Mouse (Mus musculus) lung, postnatal 25 days (tissue): ENCODE data around the gene Egr2.

Experiments used
- DNase-seq: peaks from one replicate; pipeline ENCODE4 v3.0.0; 2022; ENCODE audit warnings: low spot score

Egr2 gene

DNA sequence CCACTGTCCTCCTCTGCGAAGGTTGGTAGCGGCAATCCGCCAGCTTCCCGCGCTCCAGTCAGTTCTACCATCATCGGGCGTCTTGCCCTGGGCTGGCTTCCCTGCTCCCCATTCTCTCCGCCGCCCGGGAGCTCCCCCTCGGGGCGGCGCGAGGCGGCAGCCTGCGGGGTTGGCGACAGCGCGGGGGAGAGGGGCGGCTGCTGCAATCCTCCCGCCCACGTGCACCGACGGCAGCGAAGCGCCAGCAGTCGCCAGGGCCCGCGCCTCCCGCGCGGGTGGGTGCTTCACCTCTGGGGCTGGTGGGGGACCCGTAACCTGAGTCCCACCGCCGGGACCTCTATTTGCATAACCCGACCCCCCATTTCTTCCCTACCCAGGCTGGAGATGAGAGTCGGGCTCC is at the start of gene Egr2:
Gene Egr2 (plus strand): TSS at position 220 of the 400 bp plus-strand sequence.
- DNase-seq, result no peak

DNA sequence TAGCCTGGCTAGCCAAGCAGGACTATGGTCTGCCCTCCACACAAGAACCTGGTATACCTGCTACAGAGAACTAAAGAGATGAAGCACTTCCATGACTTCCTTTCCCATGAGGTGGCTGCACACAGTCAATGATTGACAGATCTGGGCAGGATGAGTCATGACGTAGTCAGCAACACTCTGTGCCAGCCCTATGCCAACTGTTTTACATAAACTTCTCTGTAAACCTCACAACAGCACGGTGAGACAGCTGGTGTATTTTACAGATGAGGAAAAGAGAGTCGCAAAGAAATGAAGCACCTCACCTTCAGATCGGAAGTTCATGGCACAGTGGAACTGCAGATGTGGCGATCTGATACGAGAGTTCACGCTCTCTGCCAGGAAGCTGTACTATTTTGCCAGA is 47.8 kb upstream of the Egr2 start:
- no peak for DNase-seq

DNA sequence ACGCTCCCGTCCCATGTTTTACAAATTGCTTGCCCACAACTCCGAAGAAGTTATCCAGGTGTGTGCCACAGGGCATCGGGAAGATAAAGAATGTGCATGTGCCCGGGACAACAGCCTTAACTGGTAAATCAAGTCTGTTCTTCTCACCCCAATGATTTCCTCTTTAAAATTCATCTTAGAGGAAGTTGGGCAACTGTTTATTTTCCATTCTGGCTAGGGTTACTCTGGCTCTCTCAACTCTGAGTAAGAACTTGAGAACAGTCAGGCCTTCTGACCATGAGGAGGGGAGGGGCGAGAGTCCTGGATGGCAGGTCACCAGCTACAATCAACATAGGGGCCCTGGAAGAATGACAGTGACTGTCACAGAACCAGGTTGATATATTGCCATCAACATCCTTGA is 45.4 kb upstream of the Egr2 start:
- no peak for DNase-seq

DNA sequence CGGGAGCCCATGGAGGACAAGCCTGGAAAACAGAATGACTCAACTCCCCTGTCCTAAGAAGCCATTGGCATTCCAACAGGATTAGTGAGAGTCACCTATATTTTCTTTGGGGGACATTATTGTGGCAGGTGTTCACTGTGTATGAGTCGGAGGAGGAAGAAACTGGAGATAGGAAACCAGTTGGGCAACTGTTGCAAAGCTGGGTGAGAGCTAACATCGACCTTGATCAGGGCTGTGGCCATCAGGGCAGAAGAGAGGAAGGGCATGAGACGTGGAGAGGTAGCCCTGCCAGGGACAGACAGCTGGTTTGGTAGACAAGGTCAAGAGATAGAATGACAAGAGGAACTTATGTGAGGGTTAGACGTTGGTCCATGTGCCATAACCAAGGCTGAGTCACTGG is 44.6 kb upstream of the Egr2 start:
- DNase-seq, result no peak

DNA sequence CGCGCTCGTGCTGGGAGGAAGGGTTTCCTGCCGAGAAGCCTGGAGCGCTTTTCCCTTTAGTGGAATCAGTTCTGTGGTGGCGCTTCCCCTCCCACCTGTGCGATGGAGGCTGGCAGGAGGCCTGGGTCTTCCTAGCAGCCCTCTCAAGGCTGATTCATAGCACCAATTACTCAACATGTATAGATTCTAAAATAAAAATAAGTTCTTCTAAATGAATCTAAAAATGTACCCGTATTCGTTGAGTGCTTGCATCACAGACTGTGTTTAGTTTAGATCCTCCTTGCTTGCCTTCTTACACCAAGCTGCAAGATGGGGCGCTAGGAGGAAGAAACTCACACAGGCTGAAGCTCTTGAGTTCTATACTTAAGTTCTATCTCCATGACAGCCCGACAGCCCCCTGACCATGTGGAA is 43.1 kb upstream of the Egr2 start:
- DNase-seq, result no peak

DNA sequence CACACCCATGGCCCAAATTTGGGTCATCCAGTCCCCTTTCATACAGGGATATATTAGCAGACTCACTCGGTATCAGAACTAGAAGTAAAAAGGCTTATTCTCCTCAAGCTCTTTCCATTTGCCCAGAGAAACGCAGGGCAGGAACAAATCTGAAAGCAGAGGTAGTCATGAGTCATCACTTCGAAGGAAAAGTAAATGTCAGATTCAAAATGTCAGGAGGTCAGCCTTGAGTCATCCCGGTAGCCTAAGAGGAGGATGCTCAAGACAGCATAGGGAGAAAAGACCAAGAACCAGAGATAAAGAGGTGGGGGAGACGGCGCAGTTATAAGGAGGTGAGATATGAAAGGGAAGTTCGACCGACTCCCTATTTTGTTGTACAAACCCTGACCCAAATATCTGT is 41.7 kb upstream of the Egr2 start:
- no peak for DNase-seq

DNA sequence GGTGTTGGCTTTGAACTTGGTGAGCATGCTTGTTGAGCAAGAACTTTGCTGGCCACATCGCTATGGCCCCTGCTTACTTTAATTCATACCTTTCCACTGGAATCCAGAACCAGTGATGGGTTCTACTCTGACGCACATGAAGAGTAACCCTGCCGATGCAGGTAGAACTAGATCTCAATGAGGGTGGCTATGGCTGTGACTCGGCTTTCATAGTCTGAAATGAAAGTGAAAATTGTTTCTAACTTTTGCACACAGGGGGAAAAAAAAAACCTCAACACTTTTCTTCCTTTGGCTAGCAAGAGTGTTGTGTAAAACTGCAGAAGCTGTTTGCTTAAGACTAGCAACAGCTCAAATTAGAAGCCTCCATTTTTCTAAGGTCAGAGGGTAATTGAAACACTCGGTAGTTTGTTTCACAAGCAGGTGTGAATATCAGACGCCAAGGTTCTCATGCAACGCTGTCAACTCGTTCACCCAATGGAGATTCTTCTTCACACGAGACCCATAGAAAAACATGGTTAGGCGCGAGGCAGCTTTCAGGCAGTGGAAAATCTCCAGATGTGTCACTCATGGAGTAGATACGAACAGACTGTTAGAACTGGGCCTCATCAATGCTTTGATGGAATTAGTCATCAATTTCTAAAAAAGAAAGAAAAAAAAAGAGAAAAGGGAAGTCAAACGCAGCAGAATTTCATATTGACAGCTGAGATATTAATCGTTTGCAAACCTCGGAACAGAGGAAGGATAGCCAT is 38.0 kb upstream of the Egr2 start:
- DNase-seq, result no peak

DNA sequence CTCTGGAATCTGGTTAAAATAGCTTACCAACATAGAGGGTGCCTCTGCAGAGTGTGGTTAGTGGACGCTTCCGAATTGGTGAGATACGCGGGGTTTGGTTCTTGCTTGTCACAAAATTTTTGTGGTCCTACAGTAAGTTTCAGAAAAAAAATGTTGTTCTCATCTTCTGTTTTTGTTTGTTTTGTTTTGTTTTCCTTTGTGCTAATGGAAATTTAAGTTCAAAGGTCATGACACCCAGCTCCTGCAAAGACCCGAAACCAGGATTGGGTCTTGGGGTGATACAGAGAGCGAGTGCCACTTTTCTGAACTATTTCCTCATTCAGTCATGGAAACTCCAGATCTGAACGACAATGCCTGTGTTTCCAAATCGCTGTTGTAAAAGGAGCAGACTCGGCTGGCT is 37.3 kb upstream of the Egr2 start:
- no peak for DNase-seq

DNA sequence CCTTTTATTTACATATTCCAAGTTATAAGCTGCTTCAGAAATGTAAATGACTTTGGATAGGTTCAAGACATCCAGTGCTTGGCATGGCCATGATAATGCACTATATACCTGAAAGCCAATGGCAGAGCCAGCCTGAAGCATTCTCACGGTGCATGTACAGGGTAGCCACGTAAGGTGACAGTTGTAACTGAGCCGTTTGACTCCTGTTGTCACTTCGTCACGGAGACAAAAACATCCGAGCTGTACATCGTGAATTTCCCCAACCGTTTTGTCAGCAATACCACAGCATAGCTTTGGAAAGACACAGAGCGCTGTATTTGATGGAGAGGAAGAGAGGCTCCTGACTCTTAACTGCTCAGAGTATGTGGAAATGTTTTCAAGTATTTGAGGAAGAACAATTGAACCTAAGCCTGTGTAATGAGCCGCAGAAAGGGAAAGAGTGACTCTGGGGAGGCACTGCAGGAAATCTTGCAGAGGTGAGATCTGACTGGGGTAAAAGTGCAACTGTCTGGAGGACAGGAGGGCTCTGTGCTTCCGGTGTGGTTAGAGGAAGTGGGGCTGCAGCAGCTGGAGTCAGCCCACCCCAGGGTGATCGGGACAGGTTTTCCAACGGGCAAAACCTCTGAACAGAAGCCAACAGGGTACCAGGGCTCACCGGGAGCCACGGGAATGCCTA is 31.8 kb upstream of the Egr2 start:
- DNase-seq, result peak; percentile 4

DNA sequence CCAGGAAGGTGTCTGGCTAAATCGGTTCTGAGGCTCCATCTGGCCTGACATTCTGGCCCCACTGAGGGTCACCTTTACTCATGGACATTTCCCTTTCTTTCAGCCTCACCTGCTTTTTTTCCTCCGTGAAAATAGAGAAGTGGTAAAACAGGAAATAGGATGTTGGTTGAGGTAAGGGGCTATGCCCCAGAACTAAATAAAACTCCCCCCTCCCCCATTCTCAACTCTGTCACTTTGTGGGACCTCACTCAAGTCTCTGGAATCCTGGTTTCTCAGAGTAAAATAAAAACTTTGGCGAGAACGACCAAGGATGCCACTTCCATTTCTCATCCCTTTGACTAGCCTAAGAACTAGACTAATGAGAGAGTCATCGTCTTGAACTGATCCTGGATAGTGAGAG is 31.2 kb upstream of the Egr2 start:
- no peak for DNase-seq

DNA sequence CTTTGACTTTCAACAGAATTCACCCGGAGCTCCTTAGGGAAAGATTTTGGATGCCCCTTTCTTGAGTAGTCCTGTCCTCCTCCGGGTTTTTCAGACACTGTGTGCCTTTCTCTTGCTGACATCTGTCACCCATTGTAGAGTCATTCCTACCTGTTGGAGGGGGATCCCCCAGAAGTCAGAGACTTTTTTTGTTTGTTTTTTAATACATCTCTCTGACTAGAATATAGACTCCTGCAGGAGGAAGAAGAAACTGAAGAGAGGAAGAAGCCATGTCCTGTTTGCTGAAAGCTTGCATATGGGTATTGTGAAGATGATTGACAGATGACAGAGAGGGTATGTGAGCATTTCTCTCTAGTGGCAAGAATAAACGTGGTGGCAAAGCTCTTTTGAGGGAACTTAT is 30.0 kb upstream of the Egr2 start:
- DNase-seq, result no peak

DNA sequence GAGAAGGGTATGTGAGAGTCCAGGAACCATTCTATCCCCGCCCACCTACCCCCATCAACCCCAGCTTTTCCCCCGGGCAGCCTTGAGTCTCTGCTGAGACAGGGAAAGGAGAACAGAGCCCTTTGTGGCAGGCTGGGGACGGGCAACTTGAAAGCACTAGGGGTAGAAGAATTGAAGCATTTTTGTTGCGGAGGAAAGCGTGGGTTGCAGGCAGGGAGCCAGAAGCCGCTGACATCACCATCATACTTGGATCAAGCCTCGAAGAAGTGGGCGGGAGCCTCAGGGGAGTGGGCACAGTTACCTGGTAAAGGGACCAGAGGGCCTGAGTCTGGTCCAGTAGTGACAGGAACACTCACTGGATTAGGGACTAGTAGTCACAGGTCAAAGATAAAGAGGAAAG is 23.1 kb upstream of the Egr2 start:
- no peak for DNase-seq

DNA sequence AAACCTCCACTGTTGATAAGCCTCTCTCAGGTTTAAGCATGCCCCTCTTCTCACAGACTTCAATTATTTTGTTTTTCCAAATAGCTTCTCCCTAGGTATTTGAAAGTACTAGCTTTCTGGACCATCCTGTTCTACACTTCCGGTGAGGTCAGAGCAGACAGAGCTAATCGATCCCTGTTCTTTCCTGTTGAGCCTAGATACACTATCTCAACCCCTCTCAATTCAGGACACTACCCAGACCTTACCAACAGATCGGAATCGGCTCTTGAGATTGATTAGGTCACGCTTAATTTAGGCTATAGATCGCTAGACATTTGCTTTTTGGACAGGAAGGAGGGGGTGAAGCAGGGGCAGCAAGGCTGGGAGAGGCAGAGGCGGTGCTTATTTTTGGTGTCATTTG is 22.4 kb upstream of the Egr2 start:
- no peak for DNase-seq

DNA sequence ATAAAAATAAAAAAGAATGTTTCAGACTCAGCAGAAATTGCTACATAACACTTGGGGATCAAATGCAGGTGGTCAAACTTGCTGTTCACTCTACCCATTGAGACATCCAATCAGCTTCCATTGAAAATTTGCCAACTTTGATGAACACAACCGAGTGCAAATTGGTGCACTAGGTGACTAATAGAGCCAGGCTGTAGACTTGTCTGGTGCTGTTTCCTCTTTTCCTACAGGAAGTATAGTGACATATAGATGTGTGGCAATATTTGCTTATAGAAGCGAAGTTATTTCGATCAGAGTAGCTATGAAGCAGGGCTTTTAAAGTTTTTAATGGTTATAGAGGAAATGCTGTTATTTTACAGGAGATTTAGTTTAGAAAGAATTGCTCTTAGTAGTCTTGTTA is 16.5 kb upstream of the Egr2 start:
- DNase-seq, result no peak

DNA sequence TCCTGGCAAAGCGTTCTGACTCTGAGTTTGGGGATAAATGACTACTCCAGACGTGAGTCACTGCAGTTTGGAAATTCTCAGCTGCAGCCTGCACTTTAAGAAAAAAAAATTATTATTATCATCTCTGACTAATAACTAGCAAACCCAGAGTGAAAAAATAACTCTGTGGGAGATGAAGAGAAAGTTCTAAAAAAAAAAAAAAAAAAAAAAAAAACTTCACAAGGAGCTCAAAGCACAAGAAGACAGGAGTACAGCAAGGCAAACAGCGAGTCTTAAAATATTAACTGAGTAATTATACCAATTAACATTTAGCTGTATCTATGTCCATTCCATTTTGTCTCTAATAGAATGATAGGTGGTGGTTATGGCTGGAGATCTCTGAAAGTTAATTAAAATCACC is 11.1 kb upstream of the Egr2 start:
- DNase-seq, result no peak

DNA sequence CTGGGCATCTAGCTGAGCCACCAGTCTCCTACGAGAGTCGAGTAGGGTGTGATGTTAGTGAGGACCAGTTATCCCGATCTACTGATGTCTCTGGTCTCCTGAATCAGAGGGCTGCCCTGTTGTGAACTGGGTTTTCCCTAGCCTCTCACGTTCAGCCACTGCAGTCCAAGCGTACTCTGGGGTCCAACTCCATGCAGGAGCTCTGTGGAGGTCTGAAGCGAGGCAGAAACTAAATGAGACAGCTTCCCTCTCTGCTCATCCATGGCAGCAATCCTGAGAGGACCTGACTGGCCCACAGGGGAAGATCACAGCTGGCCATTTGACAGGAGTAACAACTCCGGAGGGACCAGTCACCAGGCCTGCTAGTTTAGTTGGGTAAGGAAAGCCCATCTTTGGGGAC is 10.6 kb upstream of the Egr2 start:
- DNase-seq, result no peak

DNA sequence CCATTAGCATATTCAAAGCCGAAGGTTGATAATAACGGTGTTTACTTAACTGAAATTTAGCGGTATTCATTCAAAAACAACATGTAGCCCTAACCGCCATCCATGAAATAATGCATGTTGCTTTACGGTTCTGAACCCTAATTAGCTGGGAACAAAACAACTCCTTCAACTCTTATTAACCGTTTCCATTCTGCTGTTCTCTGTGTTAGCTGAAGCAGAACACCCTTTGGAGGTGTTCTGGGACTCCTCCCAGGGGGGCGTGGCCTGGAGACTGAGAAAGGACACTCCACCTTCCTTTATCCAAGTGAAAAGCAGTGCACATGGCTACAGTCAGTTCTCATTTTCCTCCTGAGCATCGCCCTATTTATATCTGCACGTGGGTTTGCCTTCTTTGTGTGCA is 8.8 kb upstream of the Egr2 start:
- no peak for DNase-seq

DNA sequence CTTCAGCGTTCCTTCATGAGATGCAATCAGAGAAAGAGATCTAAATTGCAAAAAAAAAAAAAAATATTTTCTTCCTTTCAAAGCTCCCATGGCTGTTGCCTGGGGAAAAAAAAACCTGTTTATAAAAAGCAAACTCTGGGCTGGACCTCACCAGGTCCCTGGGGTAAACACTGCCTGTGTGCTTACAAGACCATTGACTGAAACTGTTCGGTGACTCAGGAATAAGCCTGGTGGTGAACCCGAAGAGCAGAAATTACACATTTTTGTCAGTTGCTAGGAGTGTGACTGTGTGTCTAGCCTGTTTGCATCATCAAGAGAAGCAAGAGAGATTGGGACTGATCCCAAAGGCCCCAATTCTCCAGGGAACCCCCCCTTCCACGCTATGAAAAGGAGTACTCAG is 5.5 kb upstream of the Egr2 start:
- DNase-seq, result no peak

DNA sequence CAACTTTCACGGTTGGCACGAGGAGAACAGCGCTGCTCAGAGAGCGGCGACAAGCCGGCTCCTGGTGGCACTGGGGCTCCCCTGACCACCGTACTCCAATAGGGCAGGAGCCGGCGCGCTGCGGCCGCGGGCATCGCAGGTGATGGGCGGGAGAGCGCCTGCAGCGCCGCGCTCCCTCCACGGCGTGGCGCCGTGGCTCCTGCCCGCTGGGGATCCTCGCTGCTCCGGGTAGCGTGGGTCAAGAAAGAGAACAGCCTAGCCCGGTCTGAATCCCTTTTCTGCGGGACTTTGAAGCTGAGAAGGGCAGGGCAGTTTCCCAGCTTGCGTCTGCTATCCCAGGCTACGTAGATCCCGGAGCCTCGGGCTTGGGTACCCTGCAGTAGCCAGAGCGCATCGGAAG is 697 bp downstream of the Egr2 start:
- peak; percentile 79 for DNase-seq

DNA sequence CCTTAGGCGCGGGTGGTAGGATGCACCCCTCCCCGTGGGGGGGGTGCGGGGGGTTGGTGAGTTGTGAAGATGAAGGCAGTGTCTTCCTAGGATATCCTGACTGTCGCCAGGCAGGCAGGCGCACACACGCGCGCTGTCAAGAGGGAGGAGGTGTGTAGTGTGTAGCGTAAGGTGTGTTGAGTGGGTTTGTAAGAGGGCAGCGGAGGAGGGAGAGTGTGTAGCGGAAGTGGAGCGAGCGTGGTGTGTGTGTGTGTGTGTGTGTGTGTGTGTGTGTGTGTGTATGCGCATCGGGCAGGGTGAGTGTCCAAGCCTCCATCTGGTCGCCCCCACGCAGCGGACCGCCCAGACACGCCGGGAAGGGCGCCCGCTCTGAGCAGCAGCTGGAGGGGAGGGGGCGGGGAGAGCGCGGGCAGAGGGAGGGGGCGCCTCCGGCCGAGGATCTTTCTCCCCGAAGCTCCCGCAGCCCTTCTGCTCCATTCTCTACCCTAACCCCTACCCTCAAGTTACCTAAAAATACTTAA is 1.4 kb downstream of the Egr2 start:
- DNase-seq, result peak; percentile 43

DNA sequence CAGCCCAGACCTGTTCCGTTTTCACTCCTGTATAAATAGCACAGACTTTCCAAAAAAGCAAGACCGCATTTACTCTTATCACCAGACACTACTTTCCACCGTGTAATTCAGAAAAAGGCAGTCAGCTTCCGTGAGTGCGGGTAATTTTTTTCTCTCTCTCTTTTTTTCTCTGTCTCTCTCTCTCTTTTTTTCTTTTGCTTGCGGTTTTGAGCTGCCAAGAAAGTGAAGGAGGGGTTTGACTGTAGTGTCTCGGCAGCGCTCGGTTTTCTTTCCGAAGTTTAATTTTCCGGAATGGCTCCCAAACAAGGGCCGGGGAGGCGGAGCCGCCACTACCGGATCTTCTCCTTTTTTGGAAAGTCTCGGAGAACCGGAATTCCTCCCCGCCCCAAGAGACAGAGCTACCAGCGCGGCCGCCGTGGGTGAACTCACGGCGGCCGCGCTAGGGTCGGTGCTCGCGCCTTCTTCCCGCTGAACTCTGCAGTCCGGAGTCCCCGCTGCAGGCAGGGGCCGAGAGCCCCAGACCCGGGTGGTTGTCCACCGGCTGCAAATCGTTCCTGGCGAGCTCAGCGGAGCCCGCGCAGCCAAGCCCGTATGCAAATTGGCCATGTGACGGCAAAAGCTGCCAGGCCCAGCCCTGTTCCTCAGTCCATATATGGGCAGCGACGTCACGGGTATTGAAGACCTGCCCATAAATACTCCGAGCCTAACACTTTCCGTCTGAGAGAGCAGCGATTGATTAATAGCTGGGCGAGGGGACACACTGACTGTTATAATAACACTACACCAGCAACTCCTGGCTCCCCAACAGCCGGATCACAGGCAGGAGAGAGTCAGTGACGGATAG is 2.1 kb downstream of the Egr2 start:
- peak; percentile 95 for DNase-seq

DNA sequence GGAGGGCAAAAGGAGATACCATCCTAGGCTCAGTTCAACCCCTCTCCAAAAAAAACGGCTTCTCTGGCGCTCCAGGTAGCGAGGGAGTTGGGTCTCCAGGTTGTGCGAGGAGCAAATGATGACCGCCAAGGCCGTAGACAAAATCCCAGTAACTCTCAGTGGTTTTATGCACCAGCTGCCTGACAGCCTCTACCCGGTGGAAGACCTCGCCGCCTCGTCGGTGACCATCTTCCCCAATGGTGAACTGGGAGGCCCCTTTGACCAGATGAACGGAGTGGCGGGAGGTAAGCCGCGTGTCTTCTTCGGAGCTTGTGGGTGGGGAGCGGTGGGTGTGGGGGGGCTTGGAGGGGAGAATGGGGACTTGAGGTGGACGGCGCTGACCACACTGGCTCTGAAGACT is 2.8 kb downstream of the Egr2 start:
- DNase-seq, result no peak
